Mouse (Mus musculus) thymus, postnatal 25 days (tissue): ENCODE measurements around the gene Soga1.

Source experiments
- DNase-seq: peaks from one replicate; pipeline ENCODE4 v3.0.0; 2022

Soga1 gene

GRCm38 (mm10) chr2:157030804-157031203 lies 48.2 kb downstream of the Soga1 start:
- DNase-seq: peak; percentile 79

- DNase-seq: no peak
Observed at GRCm38 (mm10) chr2:157028261-157028660, 50.8 kb downstream of the Soga1 start.

- no peak for DNase-seq
Observed at GRCm38 (mm10) chr2:157027106-157028008, 51.7 kb downstream of the Soga1 start.

GRCm38 (mm10) chr2:157021156-157021555 lies 57.9 kb downstream of the Soga1 start:
- DNase-seq: no peak

- DNase-seq: no peak
Observed at GRCm38 (mm10) chr2:157019228-157019627, 59.8 kb downstream of the Soga1 start.

- no peak for DNase-seq
Observed at GRCm38 (mm10) chr2:157016529-157017270, 62.4 kb downstream of the Soga1 start.

- no peak for DNase-seq
Observed at GRCm38 (mm10) chr2:157012341-157012740, 66.7 kb downstream of the Soga1 start.

GRCm38 (mm10) chr2:157010634-157011310 lies 68.3 kb downstream of the Soga1 start:
- no peak for DNase-seq

GRCm38 (mm10) chr2:157010121-157010520 lies 68.9 kb downstream of the Soga1 start:
- no peak for DNase-seq

- no peak for DNase-seq
Observed at GRCm38 (mm10) chr2:157008509-157008908, 70.5 kb downstream of the Soga1 start.

GRCm38 (mm10) chr2:157007234-157007596 lies 71.8 kb downstream of the Soga1 start:
- no peak for DNase-seq

GRCm38 (mm10) chr2:157006511-157007233 lies 72.4 kb downstream of the Soga1 start, which contains the start of gene Dsn1:
Gene Dsn1, minus strand, starts transcription at chr2:157007154.
- DNase-seq: peak; percentile 88

GRCm38 (mm10) chr2:157002321-157002720 lies 76.7 kb downstream of the Soga1 start:
- no peak for DNase-seq

- DNase-seq: no peak
Observed at GRCm38 (mm10) chr2:156998263-156998662, 80.8 kb downstream of the Soga1 start.

- peak; percentile 53 for DNase-seq
Observed at GRCm38 (mm10) chr2:156996576-156996975, 82.5 kb downstream of the Soga1 start.

GRCm38 (mm10) chr2:156991470-156992319 lies 87.4 kb downstream of the Soga1 start, which contains the start of gene Ndrg3:
Gene Ndrg3, minus strand, starts transcription at chr2:156992056.
- peak; percentile 97 for DNase-seq

- DNase-seq: peak; percentile 26
Observed at GRCm38 (mm10) chr2:156990727-156991431, 88.2 kb downstream of the Soga1 start.

- DNase-seq: no peak
Observed at GRCm38 (mm10) chr2:156987316-156987715, 91.7 kb downstream of the Soga1 start.

- no peak for DNase-seq
Observed at GRCm38 (mm10) chr2:156982864-156983263, 96.2 kb downstream of the Soga1 start.

GRCm38 (mm10) chr2:156981291-156981690 lies 97.8 kb downstream of the Soga1 start:
- no peak for DNase-seq

- no peak for DNase-seq
Observed at GRCm38 (mm10) chr2:156980059-156980458, 99.0 kb downstream of the Soga1 start.
